Mouse (Mus musculus) olfactory bulb, adult 2 months (tissue): ENCODE measurements around the gene Dctn1. TPM values are rescaled to one million over a fixed set of nuclear protein-coding genes. Genes with fewer than 3 reads are reported as not detected.

Experiments
- H3K27ac ChIP-seq: fragments of 200-500 bp; 2 replicates; pipeline ENCODE4 v1.5.1; 2012; ENCODE audit warnings: low read depth, low read length; ENCODE audit not compliant: insufficient read depth
- H3K4me1 ChIP-seq: fragments of 200-500 bp; 2 replicates; pipeline ENCODE4 v1.6.1; 2012; ENCODE audit warnings: low read length; ENCODE audit not compliant: control insufficient read depth, insufficient read depth
- H3K4me3 ChIP-seq: fragments of 200-500 bp; 2 replicates; pipeline ENCODE4 v1.5.1; 2012; ENCODE audit warnings: mild to moderate bottlenecking, low read depth, low read length, moderate library complexity; ENCODE audit not compliant: insufficient read depth
- CTCF ChIP-seq: fragments of 200-500 bp; IDR thresholded peaks from 2 replicates; pipeline ENCODE4 v1.5.1; 2012; ENCODE audit warnings: low read depth, mild to moderate bottlenecking, low read length, moderate library complexity; ENCODE audit not compliant: insufficient read depth
- POLR2A ChIP-seq: fragments of 200-500 bp; IDR thresholded peaks from 2 replicates; pipeline ENCODE4 v1.6.1; 2012; ENCODE audit warnings: mild to moderate bottlenecking, low read depth, low read length, moderate library complexity; ENCODE audit not compliant: insufficient read depth
- whole genome bisulfite sequencing: fragments of 180-500 bp; shearing (Covaris S2); methylation state at CpG from one replicate; pipeline ENCODE4 v1.1.7; 2018; 5-methylcytosine and 5-hydroxymethylcytosine counted together
- polyA plus RNA-seq: library from polyadenylated mRNA; stranded (reverse); fragments of >200 nt; gene quantifications from 2 replicates; pipeline ENCODE4 v1.2.4, GENCODE M21; 2012; ENCODE audit warnings: low replicate concordance; ENCODE audit not compliant: missing spikeins, insufficient read depth, insufficient read length

Gene Dctn1
- polyA plus RNA-seq, 1 experiment = 187 TPM

DNA sequence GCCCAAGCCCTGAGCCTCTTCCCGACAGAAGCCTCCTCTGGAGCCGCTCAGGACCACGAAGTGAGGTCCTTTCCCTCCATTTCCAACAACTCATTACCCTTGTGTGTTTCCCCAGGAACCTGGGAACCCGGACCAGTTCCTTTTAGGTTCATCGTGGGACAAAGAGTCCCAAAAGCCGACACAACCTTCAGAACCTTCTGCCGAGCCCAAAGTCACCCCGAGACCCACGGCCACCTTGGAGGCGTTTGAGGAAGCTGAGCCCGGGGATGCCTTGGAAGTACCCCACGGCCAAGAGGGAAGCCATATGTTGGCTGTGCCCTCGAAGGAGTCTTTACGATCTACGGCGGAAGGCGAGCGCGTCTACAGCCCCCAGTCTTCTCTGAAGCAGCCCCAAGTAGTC lies 4.3 kb upstream of the Dctn1 start:
- Histone ChIP-seq H3K4me3 (no peak overlapping the region), H3K27ac (no peak overlapping the region), H3K4me1 (peaks cover 6% of the 10 kb centered on the region)
- TF ChIP-seq POLR2A (no peak), CTCF (no peak)
- 50% methylated on average over 19 of the region's 19 CpGs for WGBS

DNA sequence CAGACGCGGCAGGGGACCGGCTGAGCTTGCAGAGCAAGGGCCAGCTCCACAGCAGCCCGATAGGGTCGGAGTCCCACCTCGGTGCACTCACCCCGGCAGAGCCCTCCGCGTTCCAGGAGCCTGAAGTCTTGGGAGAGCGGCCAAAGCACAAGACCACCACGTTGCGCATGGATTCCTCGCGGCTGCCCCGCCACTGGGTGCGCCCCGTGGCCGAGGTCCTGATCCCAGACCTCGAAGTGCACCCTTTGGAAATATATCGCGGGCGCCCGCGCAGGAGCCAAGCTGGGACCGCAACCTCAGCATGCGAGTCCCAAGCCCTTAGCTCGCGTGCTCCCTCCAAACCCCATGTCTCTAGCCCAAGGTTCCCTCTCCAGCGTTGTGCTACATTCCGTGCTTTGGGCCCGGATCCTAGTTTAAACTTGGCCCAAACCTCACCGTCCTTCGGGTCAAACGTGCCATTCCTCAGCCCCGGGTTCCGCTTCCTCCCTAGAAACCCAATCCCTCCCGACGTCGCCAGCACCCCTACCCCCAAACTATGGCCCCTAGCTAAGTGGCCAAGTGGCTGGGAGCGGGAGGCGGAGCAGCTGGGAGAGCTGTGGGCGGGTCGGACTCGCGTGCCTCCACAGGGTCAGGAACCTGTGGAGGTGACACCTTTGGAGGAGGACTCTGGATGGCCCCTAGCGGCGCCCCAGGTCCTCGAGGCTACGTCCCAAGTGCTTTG lies 3.6 kb upstream of the Dctn1 start:
- 26% methylated on average over 49 of the region's 49 CpGs for WGBS
- Histone ChIP-seq H3K4me3 (no peak overlapping the region), H3K4me1 (peaks cover 6% of the 10 kb centered on the region), H3K27ac (no peak overlapping the region)
- TF ChIP-seq CTCF = no peak
- no peak for TF ChIP-seq POLR2A

GRCm38 (mm10) chr6:83162701-83163100 lies 3.0 kb upstream of the Dctn1 start:
- Histone ChIP-seq H3K4me1 (peaks cover 6% of the 10 kb centered on the region), H3K27ac (no peak overlapping the region), H3K4me3 (no peak overlapping the region)
- WGBS = 3% methylated on average over 8 of the region's 8 CpGs
- TF ChIP-seq CTCF (no peak), POLR2A (no peak)

DNA sequence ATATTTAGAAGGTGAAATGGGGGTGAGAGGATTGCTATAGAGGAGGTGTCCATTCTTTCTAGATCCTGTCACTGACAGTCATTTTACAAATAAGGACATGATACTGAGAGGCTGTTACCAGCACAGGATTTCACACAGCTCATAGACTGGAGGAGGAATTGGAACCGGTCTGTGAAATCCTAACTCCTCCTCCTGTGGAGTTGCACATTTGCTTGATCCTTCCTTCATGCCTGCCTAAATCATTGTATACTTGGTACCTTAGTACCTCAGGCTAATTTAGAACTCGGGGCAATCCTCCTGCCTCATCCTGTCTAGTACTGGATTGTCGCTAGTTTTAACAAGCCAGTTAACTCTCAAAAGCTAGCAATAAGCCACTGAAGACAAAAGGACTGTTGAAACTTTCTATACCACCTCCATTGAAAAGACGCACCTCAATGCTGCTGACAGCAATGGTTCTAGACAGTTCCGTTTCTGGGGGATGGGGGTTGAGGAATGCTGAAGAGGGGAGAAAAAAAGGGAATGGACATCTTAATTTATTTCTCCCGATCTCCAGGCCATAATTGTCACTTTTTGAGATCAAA lies 604 bp upstream of the Dctn1 start:
- TF ChIP-seq CTCF (no peak), POLR2A (no peak)
- Histone ChIP-seq H3K4me1 (peaks cover 17% of the 10 kb centered on the region), H3K4me3 (peak overlapping the region; percentile 80), H3K27ac (no peak overlapping the region)
- WGBS = 1% methylated on average over 6 of the region's 6 CpGs

DNA sequence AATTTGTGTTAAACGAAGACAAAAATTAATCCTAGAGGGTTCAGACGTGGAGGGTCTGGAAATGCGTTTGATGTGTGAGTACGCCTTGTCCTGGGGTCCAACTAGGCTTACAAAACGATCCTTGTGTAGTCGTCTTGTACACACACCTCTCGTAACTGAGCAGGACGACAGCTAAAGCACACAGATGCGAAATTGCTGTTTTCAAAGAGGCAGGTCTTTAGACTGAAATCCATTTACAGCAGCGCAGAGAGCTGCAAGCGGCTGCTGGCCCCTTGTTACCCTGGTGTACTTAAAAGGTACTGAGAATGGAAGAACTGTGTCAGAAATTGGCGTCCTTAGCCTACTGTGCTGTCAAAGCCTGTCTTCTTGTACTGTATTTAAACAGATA lies 517 bp downstream of the Dctn1 start:
- no peak for TF ChIP-seq POLR2A
- no peak for TF ChIP-seq CTCF
- under 1% methylated on average over 12 of the region's 12 CpGs for WGBS
- Histone ChIP-seq H3K4me1 (peaks cover 20% of the 10 kb centered on the region), H3K27ac (peak overlapping the region; percentile 18), H3K4me3 (peak overlapping the region; percentile 80)

DNA sequence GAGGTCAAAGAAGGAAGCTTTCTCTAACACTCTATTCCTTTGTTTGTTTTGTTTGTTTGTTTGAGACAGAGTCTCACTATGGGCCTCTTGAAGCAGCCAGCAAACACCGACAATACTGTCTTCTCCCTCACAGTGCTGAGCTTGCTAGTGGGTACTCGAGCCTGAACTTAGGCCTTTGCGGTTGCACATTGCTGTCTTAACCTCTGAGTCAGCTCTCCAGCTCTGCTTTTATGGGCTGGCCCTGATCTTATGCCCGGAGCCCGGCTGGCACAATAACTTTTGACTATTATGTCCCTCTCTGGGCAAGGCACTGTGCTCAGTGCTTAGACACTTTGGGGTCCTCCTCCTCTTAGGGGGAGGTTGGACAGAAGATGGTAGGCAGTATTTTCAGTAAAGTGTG lies 4.2 kb downstream of the Dctn1 start:
- 44% methylated on average over 5 of the region's 5 CpGs for WGBS
- no peak overlapping the region for H3K4me3 ChIP-seq
- H3K27ac ChIP-seq = no peak overlapping the region
- peaks cover 20% of the 10 kb centered on the region for H3K4me1 ChIP-seq
- TF ChIP-seq POLR2A (no peak), CTCF (no peak)

- no peak for TF ChIP-seq POLR2A
- TF ChIP-seq CTCF = no peak
- peaks cover 21% of the 10 kb centered on the region for H3K4me1 ChIP-seq
- H3K4me3 ChIP-seq = peak overlapping the region; percentile 24; the same call in 1 of the 2 replicates
- WGBS = 28% methylated on average over 5 of the region's 5 CpGs
- H3K27ac ChIP-seq = no peak overlapping the region
Observed at GRCm38 (mm10) chr6:83171063-83171462, 5.3 kb downstream of the Dctn1 start.

- H3K4me1 ChIP-seq = peaks cover 23% of the 10 kb centered on the region
- peak overlapping the region; percentile 51 for H3K4me3 ChIP-seq
- 40% methylated on average over 9 of the region's 9 CpGs for WGBS
- H3K27ac ChIP-seq = peak overlapping the region; percentile 58
- 0 out of 2 replicates have a peak, but pooled peaks have one; percentile 20 for TF ChIP-seq POLR2A
- no peak for TF ChIP-seq CTCF
Observed at GRCm38 (mm10) chr6:83172240-83172920, 6.7 kb downstream of the Dctn1 start.

DNA sequence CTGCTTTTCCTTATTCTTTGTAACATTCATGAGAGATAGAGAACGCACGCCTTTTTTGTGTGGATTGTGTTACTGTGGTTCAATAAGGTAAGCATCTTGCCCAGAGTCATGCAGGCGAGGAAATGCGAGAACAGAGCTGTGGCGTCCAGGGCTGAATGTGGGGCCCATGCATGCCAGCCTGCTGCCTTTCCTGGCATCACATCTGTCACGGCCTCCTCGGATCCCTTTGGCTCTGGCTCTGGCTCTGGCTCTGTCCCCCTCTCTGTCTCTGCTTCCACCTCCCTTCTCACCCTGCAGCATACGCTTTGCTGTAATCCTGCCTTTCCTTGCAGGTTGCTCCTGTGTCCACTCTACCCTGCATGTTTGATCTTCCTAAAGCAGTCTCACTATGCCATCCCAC lies 10.3 kb downstream of the Dctn1 start:
- 66% methylated on average over 8 of the region's 8 CpGs for WGBS
- Histone ChIP-seq H3K4me3 (no peak overlapping the region), H3K27ac (no peak overlapping the region), H3K4me1 (peaks cover 19% of the 10 kb centered on the region; the same call in 1 of the 2 replicates)
- TF ChIP-seq POLR2A = no peak
- no peak for TF ChIP-seq CTCF
